Mouse (Mus musculus) cortical plate, adult 2 months (tissue): ENCODE data around the gene Gm45234.

Experiments used
- CTCF ChIP-seq: fragments of 200-500 bp; IDR thresholded peaks from 2 replicates; pipeline ENCODE4 v1.5.1; 2011; ENCODE audit warnings: mild to moderate bottlenecking, control low read depth, low read length; ENCODE audit not compliant: insufficient read depth; ENCODE audit errors: extremely low read depth
- POLR2A ChIP-seq: fragments of 200-500 bp; IDR thresholded peaks from 2 replicates; pipeline ENCODE4 v1.6.1; 2011; ENCODE audit warnings: mild to moderate bottlenecking, low read length, control low read depth; ENCODE audit not compliant: insufficient read depth; ENCODE audit errors: extremely low read depth

DNA sequence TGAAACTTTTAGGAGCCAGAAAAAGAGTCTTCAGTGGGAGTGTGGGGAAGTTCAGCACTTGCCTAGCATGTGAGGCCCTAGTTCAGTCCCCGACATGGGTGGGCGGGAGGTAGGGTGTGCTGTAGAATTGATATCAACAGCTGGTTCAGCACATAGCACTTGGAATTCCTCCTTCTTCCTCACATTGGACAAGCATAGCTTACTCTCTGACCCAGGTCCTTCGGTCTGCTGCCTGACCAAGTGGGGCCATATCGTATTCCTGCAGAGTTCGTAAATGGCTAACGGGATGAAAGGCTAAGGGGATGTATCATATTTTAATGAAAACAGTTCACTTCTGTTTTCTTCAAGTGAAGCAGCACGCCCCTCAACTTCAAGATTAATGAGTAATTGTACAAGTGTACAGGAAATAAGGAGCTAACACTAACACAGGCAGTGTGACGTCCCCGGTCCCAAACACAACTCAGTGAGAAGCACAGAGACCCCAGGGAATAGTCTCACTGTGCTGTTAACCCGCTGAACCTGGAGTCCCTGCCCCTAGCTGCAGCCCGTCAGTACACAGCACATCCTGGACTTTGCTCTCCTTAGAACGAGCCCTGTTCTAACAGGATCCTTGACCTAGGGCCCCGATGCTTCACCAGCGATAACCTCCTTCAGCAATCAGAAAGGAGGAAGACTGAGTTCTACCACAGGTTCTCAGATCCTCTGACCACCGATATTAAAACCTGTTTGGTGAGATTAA lies 62.4 kb downstream of the Gm45234 start:
- no peak for TF ChIP-seq CTCF
- TF ChIP-seq POLR2A: no peak
